Mouse (Mus musculus) bone marrow, adult 2 months (tissue): ENCODE measurements around the gene Prok2.

Source experiments
- CTCF ChIP-seq: fragments of 200-500 bp; IDR thresholded peaks from 2 replicates; pipeline ENCODE4 v1.5.1; 2011; ENCODE audit warnings: low read length, control low read depth; ENCODE audit not compliant: control insufficient read depth, insufficient read depth
- POLR2A ChIP-seq: fragments of 200-500 bp; IDR thresholded peaks from 2 replicates; pipeline ENCODE4 v1.6.1; 2011; ENCODE audit warnings: low read depth, mild to moderate bottlenecking, control low read depth, low read length, borderline replicate concordance; ENCODE audit not compliant: control insufficient read depth

DNA sequence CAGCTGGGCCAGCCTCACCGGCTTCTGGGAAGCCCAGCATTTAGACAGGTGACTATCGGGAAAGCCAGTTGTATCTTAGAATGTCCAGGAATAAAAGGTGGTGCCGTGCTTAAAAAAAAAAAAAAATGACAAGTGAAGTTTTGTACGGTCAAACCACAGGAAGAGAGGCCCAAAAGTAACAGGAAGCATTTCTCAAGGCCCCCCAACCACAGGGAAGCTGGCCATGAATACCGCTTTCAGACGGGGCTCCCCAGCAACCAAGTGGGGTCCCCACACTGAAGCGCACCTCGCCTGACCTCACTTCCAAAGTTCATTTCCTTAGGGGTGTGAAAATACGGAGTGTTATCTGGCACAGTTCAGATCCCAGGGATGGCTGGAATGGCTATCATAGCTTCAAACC lies 5.2 kb downstream of the Prok2 start:
- no peak for TF ChIP-seq CTCF
- no peak for TF ChIP-seq POLR2A
